Mouse (Mus musculus): ENCODE data around the gene Maneal.

Gene Maneal

DNA sequence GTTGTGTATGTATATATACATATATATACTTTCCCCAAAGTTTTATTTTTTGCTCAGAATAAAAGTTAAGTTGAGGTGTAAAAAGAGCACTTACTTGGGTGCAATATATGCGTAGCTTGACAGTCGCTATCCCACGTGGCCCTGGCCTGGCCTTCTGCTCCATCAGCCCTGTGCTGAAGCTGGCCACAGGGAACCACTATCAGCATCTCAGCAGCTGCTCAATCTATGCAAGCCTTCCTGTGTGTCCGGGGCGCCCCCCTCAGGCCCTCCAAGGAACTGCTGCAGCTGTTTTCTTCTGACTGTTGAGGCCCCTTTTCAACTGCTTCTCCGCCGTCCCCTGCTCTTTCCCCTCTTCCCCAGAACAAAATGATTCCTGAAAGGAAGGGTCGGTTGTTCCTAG, 14.4 kb downstream of the Maneal start:
- peak; percentile 85 for DNase-seq

DNA sequence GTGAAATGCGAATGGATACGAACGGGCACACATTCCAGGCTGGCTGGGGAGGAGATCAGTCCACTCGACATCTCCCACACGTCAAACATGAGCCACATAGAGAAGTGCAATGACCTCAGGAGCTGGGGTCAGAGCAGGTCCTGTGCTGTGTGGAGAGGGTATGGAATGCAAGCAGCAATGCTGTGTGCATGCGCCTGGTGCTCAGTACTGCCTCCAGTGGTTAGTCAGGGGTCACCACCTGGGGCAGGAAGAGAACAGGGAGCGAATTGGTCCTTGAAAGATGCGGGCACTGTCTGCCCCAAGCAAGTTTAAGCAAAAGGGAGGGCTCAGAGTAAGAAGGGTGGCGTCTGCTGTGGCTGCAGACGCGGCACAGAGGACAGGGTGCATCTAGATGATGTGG, 18.5 kb downstream of the Maneal start:
- DNase-seq: peak; percentile 49

DNA sequence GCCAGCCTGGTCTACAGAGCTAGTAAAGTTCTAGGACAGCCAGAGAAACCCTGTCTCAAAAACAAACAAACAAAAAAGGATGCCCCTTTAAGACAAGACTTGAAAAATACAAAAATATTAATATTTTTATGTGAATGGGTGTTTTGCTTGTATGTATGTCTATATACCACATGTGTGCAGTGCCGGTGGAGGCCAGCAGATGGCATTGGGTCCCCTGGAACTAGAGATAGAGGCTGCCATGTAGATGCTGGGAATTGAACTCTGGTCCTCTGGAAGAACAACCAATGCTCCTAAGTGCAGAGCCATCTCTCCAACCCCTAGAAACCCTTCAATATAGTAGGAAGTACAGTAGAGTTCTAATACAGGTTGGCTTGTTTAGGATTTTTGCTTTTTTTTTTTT, 21.0 kb downstream of the Maneal start:
- DNase-seq: no peak

DNA sequence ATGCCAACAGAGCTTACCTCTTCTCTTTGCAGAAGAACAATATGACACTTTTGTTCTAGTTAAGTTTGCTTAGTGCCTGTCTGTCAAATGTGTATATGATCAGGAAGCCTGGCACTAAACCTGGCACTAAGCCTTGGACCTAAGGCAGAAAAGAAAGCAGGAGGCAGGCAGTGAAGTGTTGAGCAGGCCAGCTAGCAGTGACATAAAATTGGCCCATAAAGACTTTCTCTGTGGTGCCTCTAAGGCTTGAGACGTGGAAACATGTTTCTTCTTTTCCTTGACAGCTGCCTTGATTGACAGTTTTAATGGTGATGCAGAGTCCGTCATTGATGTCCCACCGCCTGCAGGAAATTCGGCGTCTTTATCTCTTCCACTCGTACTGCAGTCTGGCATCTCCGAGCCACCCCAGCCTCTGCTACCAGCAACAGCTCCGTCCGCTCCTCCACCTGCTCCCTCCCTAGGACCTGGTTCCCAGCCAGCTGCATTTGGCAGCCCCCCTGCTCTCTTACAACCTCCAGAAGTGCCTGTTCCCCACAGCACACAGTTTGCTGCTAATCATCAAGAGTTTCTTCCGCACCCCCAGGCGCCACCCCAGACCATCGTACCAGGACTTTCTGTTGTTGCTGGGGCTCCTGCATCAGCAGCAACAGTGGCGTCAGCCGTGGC, 23.8 kb downstream of the Maneal start:
- DNase-seq: no peak

DNA sequence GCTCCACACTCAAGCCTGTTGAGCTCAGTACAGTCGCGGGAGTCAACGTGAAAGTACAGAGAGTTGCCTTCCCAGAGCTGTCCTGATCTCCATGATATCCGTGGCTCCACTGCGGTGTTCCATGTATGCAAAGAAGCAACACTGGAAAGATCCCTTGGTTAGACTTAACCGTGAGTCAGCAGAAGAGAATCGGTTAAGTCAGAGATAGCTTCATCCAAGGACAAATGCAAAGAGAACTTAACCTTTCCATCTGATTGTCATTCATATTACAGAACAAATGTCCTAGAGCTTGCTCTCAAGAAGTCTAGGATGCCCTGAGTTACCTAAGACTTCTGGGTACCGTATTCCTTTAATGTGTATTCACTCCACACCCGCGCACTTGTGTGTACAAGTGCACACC, 29.2 kb downstream of the Maneal start:
- no peak for DNase-seq

DNA sequence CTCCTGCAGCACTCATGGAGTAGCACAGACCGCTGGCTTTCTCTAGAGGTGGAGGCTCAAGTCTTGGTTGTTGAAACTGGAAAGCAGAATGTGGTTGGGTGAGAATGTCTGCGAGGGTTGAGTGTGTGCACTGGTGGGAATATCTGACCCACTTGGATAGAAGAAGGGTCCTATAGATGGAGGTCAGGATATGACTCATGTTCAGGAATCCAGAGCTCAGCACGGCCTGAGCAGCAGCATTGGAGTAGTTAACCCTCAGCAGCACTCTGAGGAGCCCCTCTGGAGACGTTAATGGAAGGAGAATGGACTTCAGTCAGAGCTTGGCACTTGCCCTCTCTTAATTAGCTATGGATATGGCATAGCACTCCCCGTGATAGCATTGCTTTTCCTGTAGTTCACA, 32.3 kb downstream of the Maneal start:
- no peak for DNase-seq

DNA sequence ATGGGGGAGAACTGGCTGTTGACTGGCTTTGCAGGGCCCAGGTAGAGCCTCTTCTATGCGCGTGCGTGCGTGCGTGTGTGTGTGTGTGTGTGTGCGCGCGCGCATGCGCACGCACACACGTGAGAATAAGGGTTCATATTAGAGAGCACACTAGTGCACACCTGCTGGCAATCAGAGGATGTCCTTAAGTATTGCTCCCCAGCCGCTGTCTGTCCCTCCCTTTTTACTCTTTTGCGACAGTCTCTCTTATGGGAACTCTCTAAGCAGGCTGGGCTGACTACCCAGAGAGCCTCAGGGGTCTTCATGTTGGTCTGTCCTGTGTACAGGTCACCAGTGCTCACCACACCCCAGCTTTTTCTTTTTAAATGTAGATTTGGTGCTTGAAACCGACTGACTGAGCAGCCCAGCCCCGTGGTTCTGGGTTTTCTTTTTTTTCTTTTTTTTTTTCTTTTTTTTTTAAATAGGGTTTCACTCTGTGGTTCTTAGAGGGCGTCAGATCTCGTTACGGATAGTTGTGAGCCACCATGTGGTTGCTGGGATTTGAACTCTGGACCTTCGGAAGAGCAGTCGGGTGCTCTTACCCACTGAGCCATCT, 36.5 kb downstream of the Maneal start:
- DNase-seq: no peak

DNA sequence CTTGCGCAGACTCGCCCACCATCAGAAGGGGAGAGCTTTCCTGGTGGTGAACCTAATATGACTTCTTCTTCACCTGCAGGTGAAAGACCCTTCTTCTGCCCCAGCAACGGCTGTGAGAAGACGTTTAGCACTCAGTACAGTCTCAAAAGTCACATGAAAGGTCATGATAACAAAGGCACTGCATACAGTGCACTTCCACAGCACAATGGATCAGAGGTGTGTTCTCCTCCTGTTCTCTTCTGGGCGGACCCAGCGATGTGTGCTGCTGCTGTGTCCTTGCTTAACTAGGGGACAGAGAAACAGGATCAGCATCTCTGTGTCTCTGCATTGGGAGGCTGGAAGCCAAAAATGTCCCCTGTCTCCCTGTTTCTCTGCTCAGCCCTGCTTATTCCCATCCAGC, 37.0 kb downstream of the Maneal start:
- DNase-seq: no peak

DNA sequence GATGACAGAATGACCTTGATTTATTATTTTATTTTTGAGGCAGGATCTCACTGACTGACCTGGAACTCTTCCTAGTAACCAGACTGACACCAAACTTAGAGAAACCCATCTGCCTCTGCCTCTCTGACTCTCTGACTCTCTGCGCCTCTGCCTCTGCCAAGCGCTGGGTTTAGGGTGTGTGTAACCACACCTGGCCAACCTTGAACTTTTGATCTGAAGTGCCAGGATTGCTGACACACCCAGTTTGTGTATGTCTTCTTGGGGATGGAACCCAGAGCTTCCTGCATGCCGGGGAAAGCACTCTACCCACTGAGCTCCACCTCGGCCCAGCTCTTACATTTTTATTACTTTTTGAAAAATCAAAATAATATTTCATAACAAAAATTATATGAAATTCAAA, 43.1 kb downstream of the Maneal start:
- no peak for DNase-seq

DNA sequence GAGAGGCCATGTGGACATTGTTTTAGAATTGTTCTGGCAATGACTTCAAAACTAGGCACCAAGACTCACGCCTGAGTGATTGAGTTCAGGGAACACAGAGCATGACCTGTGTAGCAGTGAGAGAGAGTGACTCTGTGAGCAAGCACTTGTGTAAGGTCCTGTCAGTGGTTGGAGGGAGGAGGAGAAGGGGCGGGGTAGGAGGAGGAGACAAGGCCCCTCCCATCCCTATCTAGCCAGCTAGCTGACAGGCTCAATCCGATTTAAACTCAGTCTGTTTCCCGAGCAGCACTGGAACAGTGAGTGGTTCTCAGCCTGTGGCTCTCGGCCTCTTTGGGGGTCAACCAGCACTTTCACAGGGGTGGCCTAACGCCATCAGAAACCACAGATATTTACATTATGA, 44.2 kb downstream of the Maneal start:
- DNase-seq: peak; percentile 79

DNA sequence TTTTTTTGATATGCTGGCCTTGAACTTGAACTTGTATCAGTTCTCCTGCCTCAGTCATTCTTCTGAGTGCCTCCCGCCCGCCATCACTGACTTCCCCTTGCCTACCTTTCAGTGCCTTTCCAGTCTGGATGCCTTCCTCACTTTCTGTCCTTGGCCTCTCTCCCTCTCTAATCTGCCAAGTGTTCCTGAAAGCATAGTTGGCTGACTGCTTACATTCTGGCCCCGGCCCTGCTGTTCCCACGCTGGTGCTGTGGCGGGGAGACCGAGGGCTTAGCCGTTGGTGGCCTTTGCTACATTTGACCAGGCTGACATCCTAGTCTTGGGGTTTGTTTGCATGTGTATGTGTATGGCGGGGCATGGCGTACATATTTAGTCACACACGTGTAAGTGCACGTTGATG, 46.1 kb downstream of the Maneal start:
- no peak for DNase-seq

DNA sequence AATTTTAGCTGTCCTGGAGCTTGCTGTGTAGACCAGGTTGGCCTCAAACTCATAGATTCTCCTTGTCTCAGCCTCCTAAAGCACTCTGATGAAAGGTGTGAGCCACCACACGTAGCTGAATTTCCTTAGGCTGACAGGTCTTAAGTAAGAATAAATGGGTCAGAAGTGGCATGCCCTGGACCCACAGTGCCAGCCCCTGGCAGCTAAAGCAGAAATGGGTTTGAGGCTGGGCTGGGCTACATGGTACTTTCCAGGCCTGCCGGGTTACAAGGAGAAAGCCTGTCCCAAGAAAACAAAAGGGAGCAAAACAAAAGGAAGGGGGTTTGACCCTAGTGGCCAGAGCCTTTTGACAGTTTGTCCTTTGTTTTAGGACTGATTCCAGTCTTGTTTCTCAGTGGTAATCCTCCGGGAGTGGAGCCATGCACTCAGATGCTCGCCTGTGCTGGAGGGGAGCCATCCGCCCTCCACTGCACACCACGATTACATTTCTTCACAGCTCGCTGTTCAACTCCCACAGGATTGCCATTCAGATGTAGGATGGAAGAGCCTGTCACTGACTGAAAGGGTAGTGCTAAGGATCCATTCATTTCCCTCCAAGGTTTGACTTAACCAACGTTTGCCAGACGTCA, 50.5 kb downstream of the Maneal start:
- DNase-seq: no peak

DNA sequence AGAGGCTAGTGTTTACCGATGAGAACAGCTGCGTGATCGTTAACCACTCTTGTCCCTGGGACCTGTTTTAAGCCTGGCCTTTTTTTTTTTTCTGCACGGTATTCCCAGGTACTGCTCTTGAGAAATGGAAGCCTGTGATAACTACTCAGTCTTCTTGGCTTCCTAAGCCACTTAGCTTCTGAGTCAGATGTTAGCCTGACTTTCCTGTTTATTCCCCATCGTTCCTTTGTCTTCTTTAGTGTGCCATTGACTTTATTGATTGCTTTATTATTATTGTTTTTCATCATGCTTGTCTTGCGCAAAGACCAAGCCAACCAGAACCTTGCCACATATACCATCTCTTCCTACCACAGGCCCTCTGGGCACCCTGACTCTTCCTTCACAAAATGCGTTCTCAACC, 51.9 kb downstream of the Maneal start:
- DNase-seq: no peak

DNA sequence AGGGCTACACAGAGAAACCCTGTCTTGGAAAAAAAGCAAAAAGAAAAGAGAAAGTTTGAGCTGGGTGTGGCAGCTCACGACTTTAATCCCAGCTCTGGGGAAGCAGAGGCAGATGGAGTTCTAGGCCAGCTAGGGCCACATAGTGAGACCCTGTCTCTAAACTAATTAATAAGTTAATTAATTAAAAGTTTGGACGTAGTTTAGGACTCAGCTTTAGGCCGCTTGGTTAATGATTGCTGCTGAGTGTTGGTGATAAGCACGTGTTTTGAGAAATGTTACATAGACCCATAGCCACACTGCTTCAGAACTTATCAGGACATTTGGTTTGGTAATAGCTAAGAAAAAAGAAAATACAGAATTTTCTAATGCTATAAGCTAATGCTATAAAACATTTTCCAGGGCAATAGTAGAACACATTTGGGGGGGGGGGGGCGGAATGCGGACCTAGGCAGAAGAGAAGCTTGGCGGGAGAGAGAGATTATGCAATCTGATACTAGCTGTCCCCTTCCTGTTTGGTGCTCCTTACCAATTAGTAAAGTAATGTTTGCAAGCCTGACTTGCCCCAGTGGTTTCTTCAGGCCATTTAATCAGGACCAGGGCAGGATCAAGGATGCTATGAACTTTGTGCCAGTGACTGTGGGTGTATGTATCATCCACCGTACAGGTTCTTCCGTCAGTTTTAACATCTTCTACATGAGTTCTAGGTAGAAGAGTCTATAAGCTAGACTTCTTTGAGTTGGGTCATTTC, 52.7 kb downstream of the Maneal start:
- DNase-seq: no peak

DNA sequence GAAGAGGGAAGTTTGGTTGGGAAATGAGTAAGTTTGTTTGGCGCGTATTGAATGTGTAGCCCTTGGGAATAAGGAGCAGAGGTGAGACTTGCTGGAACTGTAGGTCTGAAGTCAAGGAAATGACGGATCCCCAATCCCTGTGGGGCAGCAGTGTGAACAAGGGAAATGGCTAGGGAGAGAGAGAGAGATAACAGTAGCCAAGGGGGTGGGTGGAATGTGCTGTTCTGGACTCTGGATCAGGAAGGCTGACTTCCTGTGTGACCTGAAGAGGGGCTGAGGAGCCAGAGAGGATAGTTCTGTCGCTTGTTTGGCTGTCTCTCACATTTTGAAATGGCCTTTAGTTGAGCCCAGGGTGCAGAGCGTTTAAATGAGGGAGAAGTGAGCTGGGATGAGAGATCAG, 53.5 kb downstream of the Maneal start:
- no peak for DNase-seq
